Mouse (Mus musculus) spleen, adult 2 months (tissue): ENCODE results near the gene Tmem262. TPM values are rescaled to one million over a fixed set of nuclear protein-coding genes. Genes with fewer than 3 reads are reported as not detected.

Experiments used
- DNase-seq, 2 experiments: peaks; one replicate each; pipeline versions ENCODE4 v3.0.0 to v3.0.0-alpha.2; 2012 to 2021; ENCODE audit warnings: low spot score in 2 of 2, low read depth in 1 of 2
- H3K27ac ChIP-seq: fragments of 200-500 bp; 2 replicates; pipeline ENCODE4 v1.5.1; 2012; ENCODE audit warnings: low read length, inconsistent platforms; ENCODE audit not compliant: insufficient read depth
- H3K27me3 ChIP-seq: fragments of 200-500 bp; 2 replicates; pipeline ENCODE4 v1.6.1; 2012; ENCODE audit warnings: mild to moderate bottlenecking, moderate library complexity, low read length, inconsistent platforms; ENCODE audit not compliant: control insufficient read depth, insufficient read depth
- H3K36me3 ChIP-seq: fragments of 200-500 bp; 2 replicates; pipeline ENCODE4 v1.6.1; 2012; ENCODE audit warnings: mild to moderate bottlenecking, low read length, inconsistent platforms; ENCODE audit not compliant: control insufficient read depth, insufficient read depth
- H3K4me1 ChIP-seq: fragments of 200-500 bp; 2 replicates; pipeline ENCODE4 v1.6.1; 2011; ENCODE audit warnings: inconsistent platforms; ENCODE audit not compliant: control insufficient read depth, insufficient read depth, insufficient read length
- H3K4me3 ChIP-seq: fragments of 200-500 bp; 2 replicates; pipeline ENCODE4 v1.5.1; 2011; ENCODE audit warnings: mild to moderate bottlenecking, inconsistent platforms; ENCODE audit not compliant: insufficient read depth, insufficient read length; ENCODE audit errors: extremely low read depth
- CTCF ChIP-seq: fragments of 200-500 bp; IDR thresholded peaks from 2 replicates; pipeline ENCODE4 v1.5.1; 2011; ENCODE audit warnings: mild to moderate bottlenecking, inconsistent platforms; ENCODE audit not compliant: insufficient read depth, insufficient read length, insufficient replicate concordance; ENCODE audit errors: extremely low read depth
- POLR2A ChIP-seq: fragments of 200-500 bp; IDR thresholded peaks from 2 replicates; pipeline ENCODE4 v1.6.1; 2011; ENCODE audit warnings: low read depth, low read length, inconsistent platforms
- WGBS: fragments of 180-500 bp; shearing (Covaris S2); methylation state at CpG from one replicate; pipeline ENCODE4 v1.1.7; 2018; 5-methylcytosine and 5-hydroxymethylcytosine counted together
- polyA plus RNA-seq: library from polyadenylated mRNA; depleted of rRNA; stranded (reverse); fragments of >200 nt; gene quantifications from 2 replicates; pipeline ENCODE4 v1.2.3, GENCODE M21; 2012

Tmem262 gene
- polyA plus RNA-seq, 1 experiment = 0.34 TPM

GRCm38 (mm10) chr19:6084478-6085248, 4.8 kb downstream of the Tmem262 start, which contains the start of the genes Zfpl1 and Cdca5:
Gene Zfpl1, minus strand, starts transcription at chr19:6084956.
Gene Cdca5, plus strand, starts transcription at chr19:6084983.
- Histone ChIP-seq H3K4me1 (peaks cover 4% of the 10 kb centered on the region; the same call in 1 of the 2 replicates), H3K4me3 (peak within 1 kb of the TSS; percentile 77), H3K27me3 (no peaks in the 10 kb centered on the region), H3K27ac (peak within 1 kb of the TSS; percentile 53; the same call in 1 of the 2 replicates), H3K36me3 (peaks cover 16% of the 10 kb centered on the region)
- TF ChIP-seq CTCF = no peak
- peak; percentile 43; the same call in 1 of the 2 replicates for TF ChIP-seq POLR2A
- peak; percentile 93 to 96 for DNase-seq
- WGBS = under 1% methylated on average over 58 of the region's 58 CpGs

GRCm38 (mm10) chr19:6085417-6085879, 5.6 kb downstream of the Tmem262 start:
- peaks cover 14% of the 10 kb centered on the region for H3K36me3 ChIP-seq
- DNase-seq = peak in 1 of 2 experiments; percentile 62
- H3K4me1 ChIP-seq = peaks cover 4% of the 10 kb centered on the region; the same call in 1 of the 2 replicates
- WGBS = under 1% methylated on average over 17 of the region's 17 CpGs
- H3K27me3 ChIP-seq = no peaks in the 10 kb centered on the region
- H3K27ac ChIP-seq = no peak overlapping the region
- peak overlapping the region; percentile 62 for H3K4me3 ChIP-seq
- TF ChIP-seq CTCF (no peak), POLR2A (no peak)

- WGBS = 96% methylated on average over 13 of the region's 13 CpGs
- peaks cover 3% of the 10 kb centered on the region; the same call in 1 of the 2 replicates for H3K4me1 ChIP-seq
- H3K27ac ChIP-seq = no peak overlapping the region
- H3K27me3 ChIP-seq = no peaks in the 10 kb centered on the region
- TF ChIP-seq CTCF = no peak
- no peak for TF ChIP-seq POLR2A
- no peak overlapping the region for H3K4me3 ChIP-seq
- no peaks in the 10 kb centered on the region for H3K36me3 ChIP-seq
- DNase-seq = no peak
These were observed 9.0 kb downstream of the Tmem262 start for GRCm38 (mm10) chr19:6088841-6089240.

GRCm38 (mm10) chr19:6094119-6094518, 14.3 kb downstream of the Tmem262 start, which contains the start of gene AC131692.1:
Gene AC131692.1, plus strand, starts transcription at chr19:6094419.
- no peaks in the 10 kb centered on the region for H3K36me3 ChIP-seq
- H3K4me1 ChIP-seq = no peaks in the 10 kb centered on the region
- TF ChIP-seq POLR2A = no peak
- TF ChIP-seq CTCF = no peak
- no peak within 1 kb of the TSS for H3K4me3 ChIP-seq
- DNase-seq = no peak
- H3K27me3 ChIP-seq = no peaks in the 10 kb centered on the region
- 95% methylated on average over 7 of the region's 7 CpGs for WGBS
- no peak within 1 kb of the TSS for H3K27ac ChIP-seq

GRCm38 (mm10) chr19:6097847-6098246, 18.0 kb downstream of the Tmem262 start:
- Histone ChIP-seq H3K4me3 (no peak overlapping the region), H3K27me3 (no peaks in the 10 kb centered on the region), H3K4me1 (no peaks in the 10 kb centered on the region), H3K36me3 (no peaks in the 10 kb centered on the region), H3K27ac (no peak overlapping the region)
- DNase-seq = no peak
- TF ChIP-seq CTCF (no peak), POLR2A (no peak)
- 75% methylated on average over 3 of the region's 3 CpGs for WGBS

- Histone ChIP-seq H3K27ac (no peak overlapping the region), H3K36me3 (no peaks in the 10 kb centered on the region), H3K4me3 (no peak overlapping the region), H3K27me3 (no peaks in the 10 kb centered on the region), H3K4me1 (no peaks in the 10 kb centered on the region)
- 90% methylated on average over 6 of the region's 6 CpGs for WGBS
- no peak for TF ChIP-seq POLR2A
- no peak for TF ChIP-seq CTCF
- no peak for DNase-seq
These were observed 21.4 kb downstream of the Tmem262 start for GRCm38 (mm10) chr19:6101186-6101585.
